Mouse (Mus musculus): Measurements from ENCODE around the gene Celsr2.

DNA sequence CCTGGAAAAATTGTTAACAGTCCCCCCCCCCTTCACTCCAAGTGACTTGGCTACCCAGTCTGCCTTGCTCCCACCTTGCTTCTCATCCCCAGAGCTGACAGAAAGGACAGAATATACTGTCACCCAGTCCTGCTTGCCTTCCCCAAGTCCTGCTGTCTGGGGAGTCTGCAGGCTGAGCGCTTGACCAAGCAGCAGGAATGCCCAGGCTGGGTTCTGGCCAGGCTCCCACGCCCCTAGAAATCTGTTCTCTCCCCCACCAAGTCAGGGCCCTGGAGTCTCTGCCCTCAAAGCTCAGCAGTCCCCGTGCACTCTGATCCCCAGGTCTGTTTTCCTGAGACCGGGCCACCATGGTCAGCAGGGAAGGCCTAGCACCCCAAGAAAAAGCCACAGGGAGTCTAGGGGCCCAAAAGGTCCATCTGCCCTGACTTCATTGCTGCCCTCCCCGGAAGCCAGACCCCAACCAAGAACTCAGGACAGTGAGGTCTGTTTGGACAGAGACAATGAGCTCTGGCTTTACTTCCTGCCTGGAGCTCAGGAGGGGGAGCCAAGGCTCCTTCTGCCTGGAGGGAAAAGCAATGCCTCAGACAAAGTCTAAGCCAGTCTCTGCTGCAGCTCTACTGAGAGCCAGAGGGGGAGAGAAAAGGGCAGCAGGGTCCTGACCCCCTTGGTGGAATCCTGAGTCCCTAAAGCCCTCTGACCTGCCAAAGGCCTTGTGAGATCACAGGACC lies 4.2 kb downstream of the Celsr2 start:
- TF ChIP-seq ZC3H11A (IDR thresholded peaks at IDR 0.05; ENCODE audit: borderline replicate concordance, low read depth, low read length), result no peak
- no peak for TF ChIP-seq ZNF384 (IDR thresholded peaks at IDR 0.05; ENCODE audit: low read depth, low read length)
- TF ChIP-seq CHD2 (IDR thresholded peaks at IDR 0.05; ENCODE audit: low read depth, low read length), result no peak
- no peak for TF ChIP-seq MAFK (IDR thresholded peaks at IDR 0.05; ENCODE audit: insufficient read depth, low read depth, low read length)
- TF ChIP-seq HCFC1 (IDR thresholded peaks at IDR 0.05; ENCODE audit: borderline replicate concordance, insufficient read depth, low read length), result no peak
